Mouse (Mus musculus) monocyte, adult 2 months (primary cell): Measurements from ENCODE around the gene Htr1d.

Experiments used
- DNase-seq, 2 experiments: peaks; one replicate each; pipeline ENCODE4 v3.0.0; 2022; ENCODE audit warnings: low spot score in 2 of 2, low read depth in 1 of 2

Htr1d gene

DNA sequence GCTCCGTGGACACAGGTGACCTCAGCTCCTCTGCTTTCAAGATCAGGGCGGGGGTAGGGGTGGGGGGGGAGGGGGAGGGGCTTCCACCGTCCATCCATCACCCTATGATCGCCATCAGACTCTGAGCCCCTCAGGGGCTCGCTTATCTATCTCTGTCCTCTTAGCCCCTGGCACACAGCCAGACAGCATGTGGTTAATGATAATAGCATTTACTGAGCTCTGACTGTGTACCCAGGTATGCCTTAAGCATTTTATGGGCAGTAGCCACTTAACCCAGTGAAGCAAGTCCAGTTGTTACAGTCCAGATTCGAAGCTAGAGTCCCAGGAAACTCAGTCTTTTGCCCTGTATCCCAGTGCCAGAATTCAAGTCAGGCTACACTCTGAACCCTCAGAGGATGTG, 28.2 kb downstream of the Htr1d start:
- no peak for DNase-seq

- DNase-seq = no peak
Measured at GRCm38 (mm10) chr4:136452286-136452685, 29.0 kb downstream of the Htr1d start.

DNA sequence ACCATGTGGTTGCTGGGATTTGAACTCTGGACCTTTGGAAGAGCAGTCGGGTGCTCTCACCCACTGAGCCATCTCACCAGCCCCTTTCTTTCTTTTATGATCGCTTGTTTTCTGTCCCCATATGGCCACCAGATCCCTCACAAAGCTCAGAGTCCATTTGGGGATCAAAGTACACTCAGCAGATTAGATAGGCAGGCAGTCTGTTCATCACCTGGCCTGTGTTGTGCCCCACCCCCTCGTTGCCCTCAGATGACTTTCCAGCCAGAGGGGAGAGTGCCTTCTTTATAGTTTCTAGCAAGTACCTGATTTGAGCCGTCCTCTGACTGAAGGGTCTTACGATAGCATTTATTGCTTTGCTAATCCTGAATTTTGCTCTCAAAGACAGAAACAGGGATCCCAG, 29.5 kb downstream of the Htr1d start:
- no peak for DNase-seq

DNA sequence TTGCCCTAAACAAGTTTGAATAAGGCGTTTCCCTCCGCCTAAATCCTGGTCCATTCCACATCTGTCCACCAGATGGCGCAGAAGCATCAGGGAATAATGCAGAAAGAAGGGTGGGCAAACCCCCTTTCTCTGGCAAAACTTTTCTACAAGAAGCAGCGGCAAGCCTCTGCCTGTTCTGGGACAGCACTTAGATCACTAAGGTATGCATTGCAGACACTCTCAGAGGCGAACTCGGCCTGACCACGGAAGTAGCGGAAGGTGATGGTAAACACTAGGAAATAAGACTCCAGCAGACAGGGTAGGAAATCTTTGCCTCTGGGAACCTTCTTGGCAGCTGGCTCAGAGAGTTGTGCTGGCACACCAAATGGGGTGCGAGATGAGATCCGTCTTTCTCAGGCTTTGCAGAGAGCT, 31.5 kb downstream of the Htr1d start:
- DNase-seq = peak in 1 of 2 experiments; percentile 25

DNA sequence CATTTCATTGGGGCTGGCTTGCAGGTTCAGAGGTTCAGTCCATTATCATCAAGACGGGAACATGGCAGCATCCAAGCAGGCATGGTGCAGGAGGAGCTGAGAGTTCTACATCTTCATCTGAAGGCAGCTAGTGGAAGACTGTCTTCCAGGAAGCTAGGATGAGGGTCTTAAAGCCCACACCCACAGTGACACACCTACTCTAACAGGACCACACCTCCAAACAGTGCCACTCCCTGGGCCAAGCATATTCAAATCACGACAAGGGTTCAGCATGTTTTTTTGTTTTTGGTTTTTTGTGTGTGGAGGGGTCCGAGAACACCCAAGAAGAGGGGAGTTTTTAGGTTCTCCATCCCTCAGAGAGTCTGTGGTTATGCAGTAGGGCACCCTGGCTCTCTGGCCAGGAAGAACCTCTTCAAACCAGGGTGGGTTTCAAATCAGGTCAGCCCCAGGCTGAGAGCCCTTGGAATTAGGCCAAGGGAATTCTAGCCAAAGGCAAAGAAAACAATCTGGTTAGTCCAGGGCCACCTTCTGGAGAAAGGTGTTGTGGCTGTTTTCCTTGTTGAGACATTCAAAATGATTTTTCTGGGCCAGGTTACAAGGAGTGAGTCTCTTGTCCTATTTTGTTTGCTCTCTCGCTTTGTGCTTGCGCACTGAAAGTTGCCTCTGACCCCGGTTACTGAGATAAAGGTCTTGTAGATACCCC, 33.3 kb downstream of the Htr1d start:
- no peak for DNase-seq

DNA sequence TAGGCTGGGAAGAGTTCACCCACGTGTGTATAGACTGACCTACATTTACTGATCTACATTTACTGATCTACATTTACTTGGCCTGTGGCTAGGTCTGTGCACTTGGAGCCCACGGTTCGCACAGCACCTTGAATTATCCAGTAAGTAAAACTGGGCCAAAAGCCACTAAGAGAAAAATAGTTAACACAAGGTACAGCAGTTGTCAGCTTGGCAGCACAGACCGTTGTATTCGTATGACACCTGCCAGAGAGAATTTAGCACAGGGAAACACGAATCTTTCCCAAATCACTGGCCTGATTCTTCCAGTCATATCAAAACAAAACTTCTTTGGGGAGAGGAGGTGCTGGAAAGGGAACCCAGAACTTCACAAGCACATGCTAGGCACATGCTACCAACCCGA, 35.0 kb downstream of the Htr1d start:
- DNase-seq = no peak

DNA sequence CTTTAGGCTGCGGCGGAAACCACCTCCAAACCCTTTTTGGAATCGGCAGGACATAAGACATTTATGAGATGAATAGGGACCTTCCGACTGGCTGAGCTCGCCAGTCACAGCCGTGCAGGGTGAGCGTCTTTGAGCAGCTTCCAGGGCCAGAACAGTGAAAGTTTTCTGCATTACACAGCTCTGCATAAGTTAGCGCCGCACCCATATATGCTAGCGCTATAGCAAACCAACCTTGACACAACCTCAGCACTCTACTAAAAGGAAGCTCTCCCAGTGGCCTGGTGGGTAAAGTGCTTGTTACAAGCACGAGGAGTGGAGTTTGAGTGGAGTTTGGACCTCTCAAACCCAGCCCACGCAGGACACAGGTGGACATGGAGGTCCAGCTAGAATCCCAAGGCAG, 35.9 kb downstream of the Htr1d start:
- DNase-seq = no peak

DNA sequence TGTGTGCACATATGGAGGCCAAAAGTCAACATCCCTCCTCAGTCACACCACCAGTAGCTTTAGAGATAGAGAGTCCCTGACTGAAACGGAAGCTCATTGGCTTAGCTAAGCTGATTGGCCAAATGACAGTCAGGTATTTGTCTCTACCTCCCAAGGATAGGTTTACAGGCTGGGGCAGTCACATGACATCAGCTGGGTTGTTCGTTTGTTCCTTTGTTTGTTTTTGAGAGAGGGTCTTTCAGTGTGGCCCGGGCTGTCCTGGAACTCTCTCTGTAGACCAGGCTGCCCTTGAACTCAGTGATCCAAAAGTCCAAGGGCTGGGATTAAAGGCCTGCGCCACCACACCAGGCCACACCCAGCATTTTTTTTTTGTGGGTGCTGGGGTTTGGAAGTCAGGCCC, 37.9 kb downstream of the Htr1d start:
- DNase-seq = no peak

GRCm38 (mm10) chr4:136461761-136462085, 38.4 kb downstream of the Htr1d start:
- DNase-seq = no peak

- DNase-seq = peak in 1 of 2 experiments; percentile 13
Measured at GRCm38 (mm10) chr4:136462086-136462838, 38.9 kb downstream of the Htr1d start, which contains the start of gene 6030445D17Rik. 6030445D17Rik (plus strand) TSS chr4:136462250.

GRCm38 (mm10) chr4:136462839-136463178, 39.5 kb downstream of the Htr1d start:
- no peak for DNase-seq

- DNase-seq = no peak
Measured at GRCm38 (mm10) chr4:136463436-136463835, 40.1 kb downstream of the Htr1d start.

DNA sequence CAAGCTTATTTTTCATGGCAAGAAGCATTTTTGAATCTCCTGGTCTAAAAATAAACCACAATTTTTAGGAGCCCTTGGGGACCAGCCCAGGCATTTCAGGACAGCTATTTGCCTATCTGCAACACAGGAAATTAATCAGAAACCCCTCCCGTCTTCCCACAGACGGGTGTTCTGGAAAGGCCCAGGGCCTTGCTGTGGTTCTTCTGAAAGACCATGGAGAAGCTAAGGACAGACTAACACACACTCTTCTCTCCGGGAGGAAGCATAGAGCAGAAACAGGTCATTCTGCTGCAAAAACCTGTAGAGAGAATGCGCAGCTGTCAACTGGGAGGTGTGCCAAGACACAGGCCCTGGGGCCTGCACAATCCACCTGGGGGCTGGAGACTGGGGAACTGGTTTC, 42.9 kb downstream of the Htr1d start:
- no peak for DNase-seq

DNA sequence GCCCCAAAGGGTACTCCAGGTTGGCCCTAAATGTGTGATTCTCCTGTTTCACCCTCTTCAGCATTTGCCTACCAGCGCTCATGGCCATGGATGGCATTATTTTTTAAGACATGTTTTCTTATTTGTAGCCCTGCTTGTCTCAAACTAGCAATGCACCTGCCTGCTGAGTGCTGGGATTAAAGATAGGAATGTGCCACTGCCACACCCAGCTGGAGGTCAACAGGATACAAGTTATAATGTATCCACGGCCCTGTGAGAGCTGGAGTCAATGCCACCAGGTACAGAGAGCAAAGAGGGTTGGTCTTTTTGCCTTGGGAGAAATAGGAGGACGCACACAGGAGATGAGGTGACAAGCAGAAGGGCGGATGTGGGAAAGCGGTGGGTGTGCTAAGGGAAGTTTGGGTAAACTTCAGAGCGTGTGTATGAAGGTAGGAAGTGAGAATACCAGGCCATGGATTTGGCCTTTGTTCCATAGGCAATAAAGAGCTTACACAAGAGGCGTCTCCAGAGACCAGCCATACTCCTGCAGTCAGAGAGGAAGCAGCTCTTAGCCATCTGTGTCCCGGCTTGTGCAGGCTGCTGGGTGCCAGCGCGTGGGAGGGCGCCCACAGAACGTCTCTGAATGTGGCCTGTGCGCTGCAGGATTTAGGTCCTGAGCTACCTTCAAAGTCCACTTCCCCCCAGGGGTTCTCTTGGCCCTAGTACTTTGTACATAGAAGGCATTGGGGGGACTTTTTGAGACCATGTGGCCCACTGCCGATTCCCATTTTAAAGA, 45.4 kb downstream of the Htr1d start:
- DNase-seq = no peak

- DNase-seq = peak; percentile 61 to 80
Measured at GRCm38 (mm10) chr4:136469371-136469903, 46.1 kb downstream of the Htr1d start, which contains the start of gene Luzp1. Luzp1 (plus strand) TSS chr4:136469761.

GRCm38 (mm10) chr4:136469941-136470346, 46.6 kb downstream of the Htr1d start:
- no peak for DNase-seq

DNA sequence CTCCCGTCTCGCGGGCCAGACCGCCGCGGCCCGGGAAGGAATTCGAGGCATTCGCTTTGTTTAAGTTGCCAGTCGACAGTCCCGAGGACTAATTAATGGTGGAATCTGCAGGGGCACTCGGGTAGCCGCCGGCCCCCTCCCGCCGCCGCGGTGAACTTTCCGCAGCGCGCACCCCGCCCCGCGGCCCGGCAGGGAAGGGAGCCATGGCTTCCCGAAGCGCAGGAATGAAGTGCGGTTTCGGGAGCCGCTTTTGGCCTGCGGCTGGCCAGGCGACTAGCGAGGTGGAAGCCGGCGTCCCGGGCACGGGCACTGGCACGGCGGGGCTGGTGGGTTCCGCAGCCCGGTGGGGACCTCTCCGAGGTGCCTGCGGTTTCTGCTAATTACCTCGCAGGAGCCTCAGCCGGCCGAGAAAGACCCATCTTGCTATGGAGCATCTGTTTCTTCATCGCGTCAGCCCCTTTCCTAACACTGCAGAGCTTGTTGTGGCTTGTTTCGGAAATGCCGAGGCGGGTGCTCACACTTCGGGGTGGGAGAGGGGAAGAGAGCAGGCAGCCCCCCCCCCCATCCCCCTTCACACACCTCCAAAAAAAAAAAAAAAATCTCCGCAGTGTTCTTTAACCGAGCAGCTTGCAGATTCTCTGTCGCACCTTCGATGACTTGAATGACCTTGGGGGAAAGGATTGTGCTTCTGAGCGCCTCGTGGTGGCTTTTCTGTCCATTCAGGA, 47.2 kb downstream of the Htr1d start:
- no peak for DNase-seq

GRCm38 (mm10) chr4:136476692-136477091, 53.4 kb downstream of the Htr1d start:
- DNase-seq = no peak

GRCm38 (mm10) chr4:136486549-136486948, 63.2 kb downstream of the Htr1d start:
- DNase-seq = no peak
